Mouse (Mus musculus) gastrocnemius, postnatal 14 days (tissue): ENCODE measurements at regions not wholly inside any gene's neighbourhood (a gene's known extent, or its start where the extent isn't known, plus 50 kb on each side); places are given as distances from the start of the nearest gene placed in this dataset.

Source experiments
- DNase-seq: peaks from one replicate; pipeline ENCODE4 v3.0.0; 2021; ENCODE audit warnings: mixed read lengths
- intact Hi-C: fragments of 180-260 bp; cut with DNase I; formaldehyde crosslinking; loops from one replicate; pipeline ENCODE4 v1.15.1; 2025; ENCODE audit warnings: low total_unique reads

GRCm38 (mm10) chr5:139598715-139599114 is 55.4 kb downstream of the Uncx start:
- intact Hi-C loops: no loop called here
- no peak for DNase-seq

DNA sequence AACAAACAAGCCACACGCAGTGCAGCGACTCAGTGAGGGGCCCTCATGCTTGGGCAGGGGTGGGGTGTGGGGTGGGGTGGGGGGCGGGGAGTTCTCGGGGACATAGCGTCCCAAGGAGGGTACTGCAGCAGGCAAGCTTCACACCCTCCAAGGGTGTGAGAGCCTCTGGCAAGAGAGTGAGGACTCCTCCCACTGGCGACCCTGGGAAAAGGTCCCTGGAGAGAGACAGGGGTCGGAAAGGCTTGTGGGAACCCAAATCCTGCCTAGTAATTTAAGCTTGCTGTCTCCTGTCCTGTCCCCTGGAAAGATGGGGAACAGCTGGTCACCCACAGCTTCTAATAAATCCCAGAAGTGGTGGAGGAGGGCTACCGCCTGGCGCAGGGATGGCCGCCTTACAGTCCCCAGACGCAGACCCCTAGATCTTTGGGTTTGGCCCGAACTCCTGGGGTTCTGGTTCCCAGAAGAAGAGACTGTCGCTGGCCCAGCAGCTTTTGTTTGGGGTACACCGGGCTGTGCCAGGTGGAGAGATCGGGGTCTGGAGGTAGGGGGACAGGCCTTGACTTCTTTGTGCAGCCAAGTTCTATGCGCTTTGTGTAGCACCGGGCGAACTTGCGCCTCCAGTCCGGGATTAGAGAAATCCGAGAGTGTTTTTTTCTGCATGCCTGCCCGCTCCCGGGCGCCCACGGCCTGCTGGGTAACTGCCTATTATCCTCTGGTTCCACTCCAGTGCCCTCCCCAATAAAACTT is 56.1 kb downstream of the Uncx start:
- DNase-seq: no peak
- intact Hi-C loops: no loop called here

- DNase-seq: no peak
- intact Hi-C loops: no loop called here
These were observed 56.9 kb downstream of the Uncx start for GRCm38 (mm10) chr5:139600213-139600612.

- intact Hi-C loops: no loop called here
- DNase-seq: no peak
These were observed 59.6 kb downstream of the Uncx start for GRCm38 (mm10) chr5:139602860-139603259.

- intact Hi-C loops: no loop called here
These were observed 60.2 kb downstream of the Uncx start for GRCm38 (mm10) chr5:139603535-139603934.

GRCm38 (mm10) chr5:139604327-139604726 is 61.0 kb downstream of the Uncx start:
- DNase-seq: no peak
- intact Hi-C loops: no loop called here

More at GRCm38 (mm10) chr5:139603535-139603934, 60.2 kb downstream of the Uncx start:
- no peak for DNase-seq

- no peak for DNase-seq
- intact Hi-C loops: no loop called here
These were observed 67.6 kb downstream of the Uncx start for GRCm38 (mm10) chr5:139610610-139611520.

DNA sequence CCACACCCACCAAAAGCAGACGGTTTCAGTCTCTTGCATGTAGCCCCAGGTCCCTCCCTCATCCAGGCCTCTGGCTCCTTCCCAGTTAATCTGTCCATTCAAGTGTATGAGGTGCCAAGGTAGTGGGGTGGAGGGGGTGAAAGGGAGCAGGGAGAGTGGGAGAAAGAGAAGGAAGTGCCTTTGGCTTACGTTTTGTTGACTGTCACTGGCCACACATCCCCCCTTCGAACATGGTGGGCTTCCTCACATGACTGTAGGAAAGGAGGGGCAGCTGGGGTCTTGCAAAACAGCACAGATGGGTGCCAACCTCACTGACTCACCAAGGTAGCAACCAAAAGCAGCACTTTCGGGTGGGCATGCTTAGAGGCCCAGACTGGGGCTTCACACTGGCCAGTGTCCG is 68.9 kb downstream of the Uncx start:
- intact Hi-C loops: no loop called here
- no peak for DNase-seq

DNA sequence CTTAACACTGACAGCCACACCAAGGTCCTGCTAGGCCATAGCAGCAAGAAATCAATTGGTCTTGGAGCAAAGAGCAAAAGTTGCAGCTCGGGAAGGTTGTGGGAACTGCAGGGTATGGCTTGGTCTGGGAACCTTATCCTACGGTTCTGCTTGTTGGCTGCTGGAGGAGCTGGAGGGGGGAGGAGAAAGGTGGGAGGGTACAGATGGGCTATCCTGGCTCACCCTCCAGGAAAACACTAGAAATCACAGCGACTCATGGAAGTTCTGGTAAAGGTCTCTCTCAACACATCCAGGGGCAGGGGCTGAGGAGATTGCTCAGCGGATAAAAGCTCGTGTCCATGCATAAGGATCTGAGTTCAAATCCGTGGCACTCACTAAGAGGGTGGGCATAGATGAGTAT is 69.4 kb downstream of the Uncx start:
- no peak for DNase-seq
- intact Hi-C loops: no loop called here

DNA sequence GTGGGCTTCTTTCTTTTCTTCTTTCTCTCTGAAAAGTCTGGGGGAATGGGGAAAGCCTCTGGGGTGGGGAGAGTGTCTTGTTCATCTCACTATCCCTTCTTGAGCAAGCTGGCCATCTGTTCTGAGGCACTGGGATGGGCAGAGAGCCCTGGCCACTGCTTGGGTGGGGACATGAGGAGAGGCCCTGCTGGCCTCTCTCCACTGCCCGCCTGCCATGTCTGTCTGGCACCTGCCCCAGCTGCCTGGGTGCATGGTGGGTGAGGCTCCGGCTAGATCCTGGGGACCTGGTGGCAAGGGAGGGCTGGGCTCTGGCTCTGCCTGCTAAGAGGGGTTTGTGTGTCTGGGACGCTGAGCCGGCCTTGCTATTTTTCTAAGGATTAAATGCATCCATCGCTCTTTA is 70.3 kb downstream of the Uncx start:
- intact Hi-C loops: no loop called here
- peak; percentile 24 for DNase-seq

GRCm38 (mm10) chr5:139619301-139620161 is 76.2 kb downstream of the Uncx start:
- DNase-seq: no peak
- intact Hi-C loops: no loop called here

DNA sequence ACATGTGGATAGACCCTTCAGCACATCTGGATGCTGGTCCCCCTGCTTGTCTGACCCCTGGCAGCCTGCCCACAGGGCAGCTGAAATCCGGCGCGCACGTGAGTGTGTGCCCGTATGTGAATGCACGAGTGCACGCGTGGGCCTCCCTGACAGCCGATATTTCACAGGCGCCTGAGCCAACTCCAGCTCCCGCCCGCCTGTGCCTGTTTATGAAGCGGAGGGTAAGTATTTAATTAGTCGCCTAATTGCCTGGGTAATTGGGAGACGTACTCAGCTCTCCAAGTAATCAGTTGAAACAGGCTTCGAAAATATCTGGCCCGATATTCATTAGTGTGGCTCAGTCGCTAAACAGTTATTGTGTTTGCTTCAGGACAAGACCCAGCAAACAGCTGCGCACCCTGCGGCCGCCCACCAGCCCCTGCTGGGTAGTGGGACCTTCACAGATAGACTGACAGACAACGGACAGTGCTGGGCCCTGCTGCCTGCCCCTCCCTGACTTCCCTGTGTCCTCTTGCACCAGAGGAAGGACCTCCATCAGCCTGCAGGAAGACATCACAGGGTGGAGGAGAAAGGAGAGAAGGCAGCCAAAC is 82.7 kb downstream of the Uncx start:
- DNase-seq: no peak
- intact Hi-C loops: no loop called here

- no peak for DNase-seq
- intact Hi-C loops: no loop called here
These were observed 84.3 kb downstream of the Uncx start for GRCm38 (mm10) chr5:139627552-139627951.

DNA sequence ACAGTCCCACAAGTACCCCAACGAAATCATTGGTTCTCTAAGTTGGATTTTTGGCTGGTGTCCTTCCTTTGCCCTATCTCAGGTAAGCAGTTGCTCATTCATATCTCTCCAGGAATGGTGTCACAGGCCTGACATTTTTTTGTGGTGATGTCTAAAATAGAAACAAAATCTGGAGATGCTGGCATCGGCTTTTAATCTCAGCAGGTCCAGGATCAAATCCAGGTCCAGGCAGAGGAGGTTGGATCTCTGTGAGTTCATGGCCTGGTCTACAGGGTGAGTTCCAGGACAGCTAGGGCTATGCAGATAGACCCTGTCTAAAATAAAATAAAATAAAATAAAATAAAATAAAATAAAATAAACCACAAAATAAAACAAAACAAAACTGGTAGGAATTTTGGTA is 93.7 kb downstream of the Uncx start:
- no peak for DNase-seq
- intact Hi-C loops: no loop called here

DNA sequence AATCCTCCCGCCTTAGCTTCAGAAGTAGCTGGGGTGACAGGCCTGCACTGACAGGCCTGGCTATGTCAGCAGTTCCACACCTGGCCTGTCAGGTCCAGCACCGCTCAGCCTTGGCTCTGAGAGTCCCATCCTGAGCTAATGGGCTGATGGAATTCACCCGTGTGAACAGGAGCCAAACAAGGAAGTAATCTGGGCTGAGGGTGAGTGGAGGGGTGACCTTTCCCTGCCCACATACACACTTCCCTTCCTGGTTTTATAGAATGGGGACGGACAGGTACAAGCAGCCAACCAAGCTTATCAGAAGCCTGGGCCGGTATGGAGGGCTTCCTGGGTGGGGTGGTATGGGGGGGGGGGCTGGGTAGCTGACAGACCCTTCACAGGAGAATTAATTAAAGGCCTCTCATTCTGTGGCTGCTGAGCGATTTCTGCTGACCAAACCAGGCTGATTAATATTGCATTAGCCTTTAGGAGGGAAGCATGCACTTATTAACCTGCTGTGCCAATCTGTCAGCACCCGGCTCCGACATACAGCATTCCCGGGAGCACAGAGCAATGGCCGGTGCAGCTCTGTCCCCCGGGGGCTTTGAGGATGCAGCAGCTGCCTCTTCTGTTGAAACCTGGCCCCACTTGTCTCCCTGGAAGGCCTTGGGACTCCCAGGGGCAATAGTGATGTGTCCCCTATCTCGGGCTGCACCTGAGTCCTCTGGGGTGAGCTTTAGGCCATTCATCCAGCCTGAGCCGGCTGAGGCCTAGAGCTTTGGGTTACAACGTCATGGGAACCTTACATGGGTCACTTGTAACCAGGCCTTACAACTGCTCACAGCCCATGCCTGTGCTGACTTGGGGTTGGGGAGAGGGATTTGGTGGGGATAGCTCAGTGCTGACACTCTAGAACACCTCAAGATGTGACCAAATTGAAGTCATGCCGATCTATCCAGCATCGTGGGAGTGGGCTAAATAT is 95.2 kb downstream of the Micall2 start:
- intact Hi-C loops: no loop called here
- no peak for DNase-seq

DNA sequence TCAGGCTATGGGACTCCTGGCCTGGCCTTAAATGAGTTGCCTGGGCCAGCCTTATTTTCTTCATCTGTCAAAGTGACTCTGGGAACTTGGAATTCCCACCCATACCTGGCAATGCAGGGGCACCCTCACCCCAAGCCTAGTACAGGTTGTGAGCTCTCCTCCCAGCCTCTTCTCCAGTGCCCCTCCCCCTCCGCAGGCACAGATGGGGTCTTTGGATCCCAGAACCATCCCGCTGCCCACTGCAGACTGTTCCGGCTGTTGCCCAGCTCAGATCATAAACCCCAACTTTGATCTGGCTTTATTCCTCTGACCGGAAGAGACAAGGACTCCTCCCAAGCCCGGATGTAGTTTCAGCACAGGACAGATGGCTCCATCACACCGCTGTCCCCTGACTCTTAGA is 91.3 kb downstream of the Micall2 start:
- no peak for DNase-seq
- intact Hi-C loops: no loop called here

- intact Hi-C loops: no loop called here
- DNase-seq: no peak
These were observed 85.1 kb downstream of the Micall2 start for GRCm38 (mm10) chr5:139651041-139651440.
